Mouse (Mus musculus) thymus, postnatal 36 days (tissue): Measurements from ENCODE around the gene Gm5622.
"Not testable (repeated sequence)": the region's sequence is repeated elsewhere in the genome, so short reads cannot be mapped to it uniquely, and the experiment has no call there.

Experiments used
- DNase-seq, 2 experiments: peaks; one replicate each; pipeline ENCODE4 v3.0.0; 2022; ENCODE audit warnings: mixed read lengths in 2 of 2

The Gm5622 gene

DNA sequence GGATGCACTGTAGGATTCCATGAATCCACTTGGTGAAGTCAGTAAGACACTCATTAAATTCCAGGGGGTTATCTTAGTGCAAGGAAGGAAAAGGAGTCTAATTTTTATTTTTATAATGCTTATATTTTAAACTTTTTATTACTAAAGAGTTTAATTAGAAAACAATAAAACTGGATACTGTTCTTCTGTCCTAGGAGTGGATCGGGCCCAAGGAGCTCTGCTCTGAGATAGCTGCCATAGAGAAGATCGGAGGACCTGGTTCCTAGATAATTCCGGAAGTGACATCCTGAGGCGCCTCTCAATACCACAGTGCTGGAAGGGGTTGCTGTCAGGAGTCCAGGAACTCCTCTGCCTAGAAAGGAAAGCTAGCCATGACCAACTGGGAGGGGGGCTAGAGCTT is at the start of gene Gm5622:
Gene Gm5622, plus strand, starts transcription at position 301 of the 400 bp plus-strand sequence.
- DNase-seq = no peak

DNA sequence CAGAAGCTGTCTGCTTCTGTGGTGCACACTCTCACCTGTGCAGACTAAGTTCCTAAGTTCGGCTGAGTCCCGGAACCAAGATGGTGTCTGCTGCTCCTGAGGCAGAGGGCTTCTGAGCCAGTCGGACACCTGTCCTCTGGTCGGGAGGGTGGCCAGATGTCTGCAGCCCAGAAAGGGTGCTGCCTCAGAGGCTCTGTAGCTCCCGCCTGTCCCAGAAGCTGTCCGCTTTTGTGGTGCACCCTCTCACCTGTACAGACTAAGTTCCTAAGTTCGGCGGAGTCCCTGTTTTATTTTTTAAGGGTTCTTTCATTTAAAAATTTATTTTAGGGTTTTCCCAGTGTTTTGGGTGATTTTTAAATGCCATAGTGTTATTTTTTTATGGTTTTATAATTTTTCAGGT is 45.2 kb upstream of the Gm5622 start:
- DNase-seq = no peak

DNA sequence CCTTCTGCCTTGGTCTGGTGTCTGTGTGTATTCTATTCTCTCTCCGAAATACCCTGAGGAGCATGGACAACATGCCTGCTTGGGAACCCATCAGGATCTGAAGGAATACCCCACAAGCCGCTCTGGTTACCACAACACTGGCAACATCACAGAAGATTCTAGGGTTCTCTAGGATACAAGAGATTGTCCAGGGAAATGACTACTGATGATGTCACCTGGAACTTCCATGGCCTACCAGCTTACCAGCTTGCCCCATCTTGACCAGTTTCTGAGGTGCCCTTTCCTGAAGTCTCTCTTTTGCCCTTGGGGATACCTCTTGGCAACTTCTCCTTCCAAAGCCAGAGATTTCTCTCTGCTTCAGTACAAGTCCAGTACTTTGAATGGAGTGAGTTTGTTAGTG is 21.4 kb downstream of the Gm5622 start, which contains the start of gene Gm17175:
Gene Gm17175, minus strand, starts transcription at position 101 of the 400 bp plus-strand sequence.
- not testable (repeated sequence) for DNase-seq

DNA sequence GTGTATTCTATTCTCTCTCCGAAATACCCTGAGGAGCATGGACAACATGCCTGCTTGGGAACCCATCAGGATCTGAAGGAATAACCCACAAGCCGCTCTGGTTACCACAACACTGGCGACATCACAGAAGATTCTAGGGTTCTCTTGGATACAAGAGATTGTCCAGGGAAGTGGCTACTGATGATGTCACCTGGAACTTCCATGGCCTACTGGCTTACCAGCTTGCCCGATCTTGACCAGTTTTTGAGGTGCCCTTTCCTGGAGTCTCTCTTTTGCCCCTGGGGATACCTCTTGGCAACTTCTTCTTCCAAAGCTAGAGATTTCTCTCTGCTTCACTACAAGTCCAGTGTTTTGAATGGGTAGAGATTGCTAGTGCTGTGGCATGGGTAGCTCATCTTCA is 39.4 kb downstream of the Gm5622 start, which contains the start of gene Gm17174:
Gene Gm17174, minus strand, starts transcription at position 101 of the 400 bp plus-strand sequence.
- DNase-seq = not testable (repeated sequence)

DNA sequence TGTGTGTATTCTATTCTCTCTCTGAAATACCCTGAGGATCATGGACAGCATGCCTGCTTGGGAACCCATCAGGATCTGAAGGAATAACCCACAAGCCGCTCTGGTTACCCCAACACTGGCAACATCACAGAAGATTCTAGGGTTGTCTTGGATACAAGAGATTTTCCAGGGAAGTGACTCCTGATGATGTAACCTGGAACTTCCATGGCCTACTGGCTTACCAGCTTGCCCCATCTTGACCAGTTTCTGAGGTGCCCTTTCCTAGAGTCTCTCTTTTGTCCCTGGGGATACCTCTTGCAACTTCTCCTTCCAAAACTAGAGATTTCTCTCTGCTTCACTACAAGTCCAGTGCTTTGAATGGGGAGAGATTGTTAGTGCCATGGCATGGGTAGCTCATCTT is 58.6 kb downstream of the Gm5622 start, which contains the start of gene Gm17078:
Gene Gm17078, minus strand, starts transcription at position 101 of the 400 bp plus-strand sequence.
- no peak for DNase-seq

DNA sequence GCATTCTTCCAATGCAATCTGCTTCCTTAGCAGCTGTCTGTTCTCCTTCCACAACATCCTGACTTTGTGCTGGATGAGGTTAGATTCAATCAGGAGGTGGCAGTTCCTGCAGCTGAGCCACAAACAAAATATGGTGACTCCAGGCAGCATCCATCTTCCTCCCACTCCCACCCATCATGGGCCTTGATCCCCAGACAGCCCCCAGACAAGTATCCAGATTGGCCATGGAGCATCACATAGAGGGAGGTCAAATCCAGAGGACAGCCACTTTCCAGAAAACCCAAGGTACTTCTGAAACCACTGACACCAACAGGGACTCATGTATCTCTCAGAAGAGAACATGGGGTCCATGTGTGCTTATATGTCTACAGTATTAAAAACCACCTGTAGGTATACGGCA is 79.8 kb downstream of the Gm5622 start:
- DNase-seq = peak; percentile 5 to 9

DNA sequence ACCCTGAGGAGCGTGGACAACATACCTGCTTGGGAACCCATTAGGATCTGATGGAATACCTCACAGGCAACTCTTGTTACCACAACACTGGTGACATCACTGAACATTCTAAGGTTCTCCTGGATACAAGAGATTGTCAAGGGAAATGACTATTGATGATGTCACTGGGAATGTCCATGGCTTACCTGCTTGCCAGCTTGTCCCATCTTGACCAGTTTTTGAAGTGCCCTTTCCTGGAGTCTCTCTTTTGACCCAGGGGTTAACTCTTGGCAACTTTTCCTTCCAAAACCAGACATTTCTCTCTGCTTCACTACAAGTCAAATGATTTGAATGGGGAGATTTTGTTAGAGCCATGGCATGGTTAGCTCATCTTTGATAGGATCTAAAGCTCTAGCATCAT is 83.0 kb downstream of the Gm5622 start, which contains the start of gene Gm4181:
Gene Gm4181, minus strand, starts transcription at position 101 of the 400 bp plus-strand sequence.
- DNase-seq = not testable (repeated sequence)

DNA sequence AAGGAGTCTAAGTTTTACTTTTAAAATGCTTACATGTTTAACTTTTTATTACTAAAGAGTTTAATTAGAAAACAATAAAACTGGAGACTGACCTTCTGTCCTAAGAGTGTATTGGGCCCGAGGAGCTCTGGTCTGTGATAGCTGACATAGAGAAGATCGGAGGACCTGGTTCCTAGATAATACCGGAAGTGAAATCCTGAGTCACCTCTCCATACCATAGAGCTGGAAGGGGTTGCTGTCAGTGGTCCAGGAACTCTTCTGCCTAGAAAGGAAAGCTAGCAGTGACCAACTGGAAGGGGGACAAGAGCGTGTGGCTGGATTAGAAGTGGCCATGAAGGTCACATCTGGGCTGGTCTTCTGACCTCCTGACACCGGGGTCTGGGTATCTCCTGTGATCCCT is 124.7 kb downstream of the Gm5622 start:
- no peak for DNase-seq

DNA sequence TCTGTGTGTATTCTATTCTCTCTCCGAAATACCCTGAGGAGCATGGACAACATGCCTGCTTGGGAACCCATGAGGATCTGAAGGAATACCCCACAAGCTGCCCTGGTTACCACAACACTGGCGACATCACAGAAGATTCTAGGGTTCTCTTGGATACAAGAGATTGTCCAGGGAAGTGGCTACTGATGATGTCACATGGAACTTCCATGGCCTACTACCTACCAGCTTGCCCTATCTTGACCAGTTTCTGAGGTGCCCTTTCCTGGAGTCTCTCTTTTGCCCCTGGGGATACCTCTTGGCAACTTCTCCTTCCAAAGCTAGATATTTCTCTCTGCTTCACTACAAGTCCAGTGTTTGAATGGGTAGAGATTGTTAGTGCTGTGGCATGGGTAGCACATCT is 142.8 kb downstream of the Gm5622 start, which contains the start of gene Gm17079:
Gene Gm17079, minus strand, starts transcription at position 101 of the 400 bp plus-strand sequence.
- not testable (repeated sequence) for DNase-seq
